Mouse (Mus musculus) c-Kit-positive CD71-positive TER-119-negative erythroid progenitor cells, embryonic 14.5 days (primary cell): ENCODE measurements around the gene Sirpa.

Source experiments
- DNase-seq: peaks from one replicate; pipeline ENCODE4 v3.0.0-alpha.2; 2013; ENCODE audit warnings: low read depth

Sirpa gene

GRCm38 (mm10) chr2:129582261-129582660, 10.4 kb upstream of the Sirpa start:
- DNase-seq, result no peak

GRCm38 (mm10) chr2:129584905-129585304, 7.7 kb upstream of the Sirpa start:
- DNase-seq, result no peak

- no peak for DNase-seq
These were observed 6.6 kb upstream of the Sirpa start for GRCm38 (mm10) chr2:129585904-129586514.

- no peak for DNase-seq
These were observed 5.4 kb upstream of the Sirpa start for GRCm38 (mm10) chr2:129587241-129587640.

GRCm38 (mm10) chr2:129587825-129588251, 4.8 kb upstream of the Sirpa start:
- no peak for DNase-seq

- no peak for DNase-seq
These were observed 738 bp upstream of the Sirpa start for GRCm38 (mm10) chr2:129591897-129592296.

- DNase-seq, result no peak
These were observed 673 bp downstream of the Sirpa start for GRCm38 (mm10) chr2:129593141-129593875.

- DNase-seq, result no peak
These were observed 1.3 kb downstream of the Sirpa start for GRCm38 (mm10) chr2:129593876-129594421.

GRCm38 (mm10) chr2:129594569-129594968, 1.9 kb downstream of the Sirpa start:
- no peak for DNase-seq

- DNase-seq, result no peak
These were observed 2.6 kb downstream of the Sirpa start for GRCm38 (mm10) chr2:129595206-129595605.

GRCm38 (mm10) chr2:129595661-129596209, 3.1 kb downstream of the Sirpa start:
- no peak for DNase-seq

GRCm38 (mm10) chr2:129596555-129597172, 4.0 kb downstream of the Sirpa start:
- no peak for DNase-seq

- no peak for DNase-seq
These were observed 4.9 kb downstream of the Sirpa start for GRCm38 (mm10) chr2:129597581-129597980.

- DNase-seq, result no peak
These were observed 5.5 kb downstream of the Sirpa start for GRCm38 (mm10) chr2:129598094-129598493.

- no peak for DNase-seq
These were observed 6.8 kb downstream of the Sirpa start for GRCm38 (mm10) chr2:129599231-129600084.

GRCm38 (mm10) chr2:129601059-129601650, 8.5 kb downstream of the Sirpa start:
- no peak for DNase-seq

- no peak for DNase-seq
These were observed 9.4 kb downstream of the Sirpa start for GRCm38 (mm10) chr2:129601894-129602663.

- DNase-seq, result no peak
These were observed 10.2 kb downstream of the Sirpa start for GRCm38 (mm10) chr2:129602856-129603255.

- no peak for DNase-seq
These were observed 10.9 kb downstream of the Sirpa start for GRCm38 (mm10) chr2:129603536-129603935.

GRCm38 (mm10) chr2:129604032-129604431, 11.4 kb downstream of the Sirpa start:
- no peak for DNase-seq
